Mouse (Mus musculus) bone marrow, adult 2 months (tissue): ENCODE data around the gene D430041D05Rik.

Source experiments
- CTCF ChIP-seq: fragments of 200-500 bp; IDR thresholded peaks from 2 replicates; pipeline ENCODE4 v1.5.1; 2011; ENCODE audit warnings: low read length, control low read depth; ENCODE audit not compliant: control insufficient read depth, insufficient read depth
- POLR2A ChIP-seq: fragments of 200-500 bp; IDR thresholded peaks from 2 replicates; pipeline ENCODE4 v1.6.1; 2011; ENCODE audit warnings: low read depth, mild to moderate bottlenecking, control low read depth, low read length, borderline replicate concordance; ENCODE audit not compliant: control insufficient read depth

DNA sequence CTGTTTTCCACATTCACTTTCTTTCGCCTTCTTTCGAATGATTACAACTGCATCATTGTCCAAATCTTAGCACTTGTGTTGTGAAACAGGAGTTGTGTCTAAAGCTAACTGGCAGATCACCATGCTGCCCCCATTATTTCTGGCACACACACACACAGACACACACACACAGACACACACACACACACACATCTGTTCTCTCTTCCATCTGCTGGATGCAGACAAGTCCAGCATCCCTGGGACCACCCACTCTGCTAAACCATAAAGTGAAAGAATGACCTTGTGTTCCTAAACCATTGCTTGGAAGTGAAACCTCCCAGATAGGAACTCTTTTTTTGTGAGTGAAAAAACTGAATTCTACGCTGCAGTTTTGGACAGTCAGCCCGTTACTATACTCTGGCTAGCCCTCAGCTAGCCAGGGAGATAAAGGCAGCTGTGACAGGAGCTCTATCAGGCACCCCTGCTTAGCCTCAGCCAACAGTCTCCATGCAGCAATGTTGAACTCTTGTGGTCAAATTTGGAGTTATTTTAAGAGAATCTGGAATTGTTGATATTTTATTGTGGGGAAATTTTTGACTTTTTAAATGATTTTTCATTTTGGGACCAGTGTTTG is 18.0 kb downstream of the D430041D05Rik start:
- TF ChIP-seq CTCF (no peak), POLR2A (no peak)
